Mouse (Mus musculus) midbrain, embryonic 14.5 days (tissue): ENCODE measurements around the gene Ppp4r1. TPM values are rescaled to one million over a fixed set of nuclear protein-coding genes. Genes with fewer than 3 reads are reported as not detected.

Source experiments
- ATAC-seq: fragments of 200-750 bp; cut with Nextera tagmentation; 2 replicates; pipeline ENCODE4 v1.8.0; 2017; ENCODE audit warnings: moderate number of reproducible peaks, moderate library complexity; ENCODE audit not compliant: low FRiP score, low TSS enrichment
- DNase-seq: peaks from one replicate; pipeline ENCODE4 v3.0.0-alpha.2; 2015
- H3K27ac ChIP-seq: fragments of 300-500 bp; sonication (generic); replicated peaks from 2 replicates; pipeline ENCODE4 v1.5.1; 2014; ENCODE audit warnings: mild to moderate bottlenecking, low read depth, low read length, moderate library complexity
- H3K27me3 ChIP-seq: fragments of 300-500 bp; sonication (generic); 2 replicates; pipeline ENCODE4 v1.6.1; 2014; ENCODE audit warnings: low read length, control low read depth, mixed read lengths; ENCODE audit not compliant: control insufficient read depth, insufficient read depth
- H3K36me3 ChIP-seq: fragments of 300-500 bp; sonication (generic); 2 replicates; pipeline ENCODE4 v1.6.1; 2014; ENCODE audit warnings: low read length, control low read depth; ENCODE audit not compliant: control insufficient read depth, insufficient read depth
- H3K4me1 ChIP-seq: fragments of 300-500 bp; sonication (generic); 2 replicates; pipeline ENCODE4 v1.6.1; 2014; ENCODE audit warnings: mild to moderate bottlenecking, antibody characterized with exemption, low read length, control low read depth; ENCODE audit not compliant: control insufficient read depth, insufficient read depth
- H3K4me2 ChIP-seq: fragments of 300-500 bp; sonication (generic); 2 replicates; pipeline ENCODE4 v1.6.1; 2014; ENCODE audit warnings: mild to moderate bottlenecking, low read length, moderate library complexity
- H3K4me3 ChIP-seq: fragments of 300-500 bp; sonication (generic); replicated peaks from 2 replicates; pipeline ENCODE4 v1.5.1; 2014; ENCODE audit warnings: low read depth, low read length
- H3K9ac ChIP-seq: fragments of 300-500 bp; sonication (generic); replicated peaks from 2 replicates; pipeline ENCODE4 v1.6.1; 2014; ENCODE audit warnings: mild to moderate bottlenecking, low read length, moderate library complexity
- H3K9me3 ChIP-seq: fragments of 300-500 bp; sonication (generic); 2 replicates; pipeline ENCODE4 v1.6.1; 2016; ENCODE audit warnings: low read length, control low read depth, mixed read lengths; ENCODE audit not compliant: control insufficient read depth
- WGBS: fragments of 180-500 bp; shearing (Covaris S2); extraction: QIAGEN DNeasy Blood & Tissue Kit; methylation state at CpG from one replicate; pipeline ENCODE4 v1.1.7; 2014; 5-methylcytosine and 5-hydroxymethylcytosine counted together
- polyA plus RNA-seq: library from polyadenylated mRNA; unstranded; fragments of >200 nt; fragmentation: Nextera tagmentation; extraction: Ambion mirVana; gene quantifications from 2 replicates; pipeline ENCODE4 v1.2.1, GENCODE M21; 2014

Ppp4r1 gene
- polyA plus RNA-seq, 1 experiment from 2014 or later: 54.0 TPM

DNA sequence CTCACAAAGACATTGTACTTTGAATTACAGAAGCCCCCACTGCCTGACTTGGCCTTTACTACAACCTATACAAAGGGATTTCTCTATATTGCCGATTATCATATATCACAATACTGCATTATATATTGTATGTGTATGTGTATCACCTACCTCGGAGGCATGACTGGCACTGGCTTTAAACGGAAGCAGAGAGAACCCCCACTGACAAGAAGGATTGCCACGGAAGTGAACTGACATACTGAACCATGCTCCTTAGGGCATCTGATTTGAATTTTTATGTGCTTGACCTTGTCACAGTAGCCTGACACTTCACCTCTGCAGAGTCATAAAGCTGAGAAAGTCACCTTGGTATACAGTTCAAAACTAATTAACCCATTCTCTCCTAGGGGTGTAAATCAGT lies 39.4 kb upstream of the Ppp4r1 start:
- H3K9me3 ChIP-seq: no peaks in the 10 kb centered on the region
- H3K4me2 ChIP-seq: peak overlapping the region; percentile 21; the same call in 1 of the 2 replicates
- H3K27ac ChIP-seq: peak overlapping the region; percentile 77
- ATAC-seq (peak; percentile 28; the same call in 1 of the 2 replicates), DNase-seq (no peak)
- peaks cover 19% of the 10 kb centered on the region for H3K4me1 ChIP-seq
- H3K27me3 ChIP-seq: no peaks in the 10 kb centered on the region
- H3K9ac ChIP-seq: no peak overlapping the region
- no peaks in the 10 kb centered on the region for H3K36me3 ChIP-seq
- H3K4me3 ChIP-seq: no peak overlapping the region
- 38% methylated on average over 4 of the region's 4 CpGs for WGBS

DNA sequence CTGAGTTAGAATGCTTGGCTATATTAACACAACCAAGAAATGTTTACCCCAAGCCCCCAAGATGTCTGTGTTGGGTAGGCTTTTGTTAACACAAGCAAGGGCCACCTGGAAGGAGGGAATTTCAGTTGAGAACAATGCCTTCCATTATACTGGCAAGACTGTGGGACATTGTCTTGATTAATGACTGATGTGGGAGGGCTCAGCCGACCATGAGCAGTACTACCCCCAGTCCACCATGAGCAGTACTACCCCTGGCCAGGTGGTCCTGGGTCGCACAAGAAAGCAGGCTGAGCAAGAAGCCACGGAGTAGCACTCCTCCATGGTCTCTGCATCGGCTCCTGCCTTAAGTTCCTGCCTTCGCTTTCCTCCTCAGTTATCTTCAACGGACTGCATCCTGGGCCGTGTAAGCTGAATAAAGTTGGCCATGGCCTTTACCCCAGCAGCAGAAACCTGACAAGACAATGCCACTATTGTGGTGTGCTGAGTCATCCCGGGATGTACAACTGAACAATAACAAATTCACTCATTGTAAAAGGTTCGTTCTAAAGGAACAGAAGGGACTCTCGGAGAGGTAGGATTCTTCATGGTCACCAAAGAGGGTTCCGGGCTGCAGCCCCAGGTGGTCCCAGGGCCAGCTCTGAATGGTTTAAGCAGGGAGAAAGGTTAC lies 38.6 kb upstream of the Ppp4r1 start:
- no peak for ATAC-seq
- Histone ChIP-seq H3K9ac (no peak overlapping the region), H3K36me3 (no peaks in the 10 kb centered on the region), H3K27me3 (no peaks in the 10 kb centered on the region), H3K27ac (0 out of 2 replicates have a peak overlapping the region, but pooled peaks have one; percentile 20), H3K4me1 (peaks cover 19% of the 10 kb centered on the region), H3K4me3 (no peak overlapping the region), H3K9me3 (no peaks in the 10 kb centered on the region), H3K4me2 (no peak overlapping the region)
- DNase-seq: no peak
- WGBS: 79% methylated on average over 11 of the region's 11 CpGs

DNA sequence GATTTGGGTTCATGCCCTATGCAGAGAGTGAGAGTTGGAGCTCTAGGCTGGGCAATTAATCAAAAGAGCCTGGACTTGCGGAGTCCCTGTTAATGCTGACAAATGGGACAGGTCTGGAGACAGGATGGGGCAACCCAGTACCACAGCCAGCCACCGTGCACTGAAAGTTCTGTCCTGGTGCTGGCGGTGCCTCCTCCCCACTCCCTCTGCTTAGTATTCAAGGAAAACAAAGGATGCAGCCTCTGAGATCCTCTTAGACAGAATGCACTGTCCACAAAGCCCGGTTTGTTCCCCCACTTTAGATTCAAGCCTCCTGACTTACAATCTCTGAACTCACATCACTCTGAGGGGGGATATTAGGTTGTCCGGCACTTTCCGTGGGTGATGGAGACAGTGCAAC lies 36.1 kb upstream of the Ppp4r1 start:
- H3K9ac ChIP-seq: no peak overlapping the region
- no peak overlapping the region for H3K4me2 ChIP-seq
- no peaks in the 10 kb centered on the region for H3K36me3 ChIP-seq
- H3K9me3 ChIP-seq: no peaks in the 10 kb centered on the region
- DNase-seq: no peak
- ATAC-seq: no peak
- 46% methylated on average over 6 of the region's 6 CpGs for WGBS
- no peak overlapping the region for H3K27ac ChIP-seq
- H3K4me1 ChIP-seq: peaks cover 19% of the 10 kb centered on the region
- H3K4me3 ChIP-seq: no peak overlapping the region
- H3K27me3 ChIP-seq: no peaks in the 10 kb centered on the region

DNA sequence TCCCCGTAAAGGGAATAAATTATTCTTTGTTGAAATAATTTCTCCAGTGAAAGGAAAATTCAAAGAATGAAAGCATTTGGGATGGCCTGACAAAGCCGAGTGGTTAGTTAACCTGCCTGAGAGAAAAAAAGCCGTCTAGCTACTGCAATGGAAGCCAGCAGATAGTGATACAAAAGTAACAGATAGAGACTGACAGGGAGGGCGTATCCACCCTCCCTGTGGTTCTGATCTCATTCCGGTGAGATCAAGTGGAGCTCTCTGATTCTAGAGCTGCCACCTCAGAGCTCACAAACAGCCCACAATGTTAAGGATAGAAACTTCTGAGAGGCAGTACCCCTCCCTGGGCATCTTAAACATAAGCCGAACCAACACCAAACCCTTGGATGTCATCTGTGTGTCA lies 33.4 kb upstream of the Ppp4r1 start:
- Histone ChIP-seq H3K4me1 (no peaks in the 10 kb centered on the region), H3K9me3 (peaks cover 6% of the 10 kb centered on the region), H3K27me3 (no peaks in the 10 kb centered on the region), H3K27ac (no peak overlapping the region), H3K36me3 (no peaks in the 10 kb centered on the region), H3K4me2 (no peak overlapping the region), H3K4me3 (no peak overlapping the region), H3K9ac (no peak overlapping the region)
- ATAC-seq: no peak
- 85% methylated on average over 6 of the region's 6 CpGs for WGBS
- no peak for DNase-seq

DNA sequence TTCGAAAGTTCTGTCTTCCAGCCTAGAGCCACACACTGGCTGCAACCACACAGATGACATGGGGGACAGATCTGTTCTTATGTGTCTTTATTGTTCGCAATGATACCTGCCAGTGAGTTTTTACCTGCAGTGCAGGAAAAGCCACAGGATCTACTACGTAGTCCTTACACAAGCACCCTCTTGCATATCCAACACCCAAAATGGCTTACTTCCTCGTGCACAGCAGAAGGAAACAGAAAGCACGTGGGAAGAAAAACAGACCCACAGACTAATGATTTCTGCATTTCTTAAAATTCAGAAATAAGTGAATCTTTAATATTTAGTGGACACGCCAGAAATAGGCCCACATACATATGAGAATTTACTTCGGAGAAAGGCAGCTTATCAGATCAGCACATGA lies 32.6 kb upstream of the Ppp4r1 start:
- Histone ChIP-seq H3K9me3 (peaks cover 10% of the 10 kb centered on the region), H3K4me2 (no peak overlapping the region), H3K27ac (no peak overlapping the region), H3K27me3 (no peaks in the 10 kb centered on the region), H3K4me1 (no peaks in the 10 kb centered on the region), H3K4me3 (no peak overlapping the region), H3K9ac (no peak overlapping the region), H3K36me3 (no peaks in the 10 kb centered on the region)
- ATAC-seq (no peak), DNase-seq (no peak)
- 94% methylated on average over 7 of the region's 7 CpGs for WGBS

DNA sequence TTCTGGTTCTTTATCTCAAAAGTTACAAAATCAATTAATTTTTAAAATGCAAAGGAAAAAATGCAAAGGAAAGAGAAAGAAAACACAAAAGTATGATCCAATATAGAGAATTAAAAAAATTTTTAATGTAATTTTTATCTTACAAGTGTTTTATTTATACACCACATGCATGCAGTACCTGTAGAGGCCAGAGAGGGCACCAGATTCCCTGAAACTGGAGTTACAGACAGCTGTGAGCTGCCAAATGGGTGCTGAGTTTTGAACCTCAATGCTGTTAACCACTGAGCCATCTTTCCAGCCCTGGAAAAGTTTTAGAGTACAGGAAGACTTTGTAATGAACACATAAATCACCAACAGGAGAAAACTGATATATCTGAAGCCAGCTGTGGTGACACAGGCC lies 32.1 kb upstream of the Ppp4r1 start:
- H3K4me3 ChIP-seq: no peak overlapping the region
- H3K4me1 ChIP-seq: no peaks in the 10 kb centered on the region
- H3K36me3 ChIP-seq: no peaks in the 10 kb centered on the region
- H3K9ac ChIP-seq: no peak overlapping the region
- no peaks in the 10 kb centered on the region for H3K27me3 ChIP-seq
- ATAC-seq: no peak
- peaks cover 10% of the 10 kb centered on the region for H3K9me3 ChIP-seq
- H3K4me2 ChIP-seq: no peak overlapping the region
- no peak overlapping the region for H3K27ac ChIP-seq
- no peak for DNase-seq

DNA sequence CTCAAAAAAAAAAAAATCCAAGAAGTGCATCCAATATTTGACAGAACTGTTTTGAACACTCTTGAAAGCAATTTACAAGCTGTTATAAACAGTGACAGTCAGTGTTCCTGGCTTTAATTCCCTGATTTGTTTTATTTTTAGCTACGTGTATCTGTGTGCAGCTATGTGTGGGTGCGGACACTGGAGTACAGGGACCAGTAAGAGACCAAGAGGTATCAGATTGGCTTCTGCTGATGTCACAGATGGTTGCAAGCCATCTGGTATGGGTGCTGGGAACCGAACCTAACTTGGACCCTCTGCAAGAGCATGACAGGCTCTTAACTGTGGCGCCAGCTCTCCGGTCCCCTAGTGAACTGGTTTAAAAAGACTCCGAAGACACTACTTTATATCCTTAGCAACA lies 29.2 kb upstream of the Ppp4r1 start:
- Histone ChIP-seq H3K36me3 (no peaks in the 10 kb centered on the region), H3K4me3 (no peak overlapping the region), H3K4me2 (no peak overlapping the region), H3K27me3 (no peaks in the 10 kb centered on the region), H3K9ac (no peak overlapping the region), H3K27ac (no peak overlapping the region), H3K9me3 (peaks cover 10% of the 10 kb centered on the region), H3K4me1 (no peaks in the 10 kb centered on the region)
- whole genome bisulfite sequencing: 97% methylated on average over 6 of the region's 6 CpGs
- DNase-seq (no peak), ATAC-seq (no peak)

DNA sequence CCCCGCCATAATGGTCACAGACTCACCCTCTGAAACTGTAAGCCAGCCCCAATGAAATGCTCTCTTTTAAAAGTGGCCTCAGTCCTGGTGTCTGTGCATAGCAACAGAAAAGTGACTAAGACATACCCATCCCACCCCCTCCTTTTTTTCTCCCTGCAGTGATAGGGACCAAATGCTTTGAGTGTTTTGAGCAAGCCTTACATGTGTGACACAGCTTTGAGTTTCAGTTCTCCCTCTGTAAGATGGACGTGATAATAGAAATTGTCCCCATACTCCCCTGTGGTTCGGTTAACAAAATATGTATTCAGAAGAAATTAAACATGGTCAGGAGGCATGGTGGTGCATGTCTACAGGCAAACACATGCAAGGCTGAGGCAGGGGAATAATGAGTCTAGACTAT lies 26.5 kb upstream of the Ppp4r1 start:
- Histone ChIP-seq H3K4me2 (no peak overlapping the region), H3K9ac (no peak overlapping the region), H3K4me1 (no peaks in the 10 kb centered on the region), H3K36me3 (no peaks in the 10 kb centered on the region), H3K27me3 (no peaks in the 10 kb centered on the region), H3K9me3 (peaks cover 10% of the 10 kb centered on the region), H3K4me3 (no peak overlapping the region), H3K27ac (no peak overlapping the region)
- ATAC-seq (no peak), DNase-seq (no peak)
- 91% methylated on average over 3 of the region's 3 CpGs for WGBS

DNA sequence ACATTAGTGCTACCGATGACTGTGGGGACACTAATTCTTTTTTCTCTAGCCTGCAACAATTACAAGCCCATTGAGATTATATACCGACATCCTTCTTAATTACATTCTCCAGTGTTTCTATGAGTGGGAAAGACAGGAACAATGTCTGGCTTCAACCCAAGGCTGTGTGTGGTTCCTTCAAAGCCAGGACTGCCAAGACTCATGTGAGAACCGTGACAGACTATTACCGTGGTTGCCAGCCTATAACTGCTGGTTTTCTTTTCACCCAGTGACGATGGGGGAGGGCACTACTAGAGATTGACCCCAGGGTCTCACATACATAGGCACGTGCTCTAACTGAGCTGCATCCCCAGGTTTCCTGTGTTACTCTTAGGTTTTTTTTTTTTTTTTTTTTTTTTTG lies 25.2 kb upstream of the Ppp4r1 start:
- H3K4me2 ChIP-seq: no peak overlapping the region
- WGBS: 44% methylated on average over 6 of the region's 6 CpGs
- no peak overlapping the region for H3K27ac ChIP-seq
- H3K4me1 ChIP-seq: no peaks in the 10 kb centered on the region
- DNase-seq (peak; percentile 50), ATAC-seq (no peak)
- H3K27me3 ChIP-seq: no peaks in the 10 kb centered on the region
- H3K9me3 ChIP-seq: peaks cover 10% of the 10 kb centered on the region
- H3K4me3 ChIP-seq: no peak overlapping the region
- H3K36me3 ChIP-seq: no peaks in the 10 kb centered on the region
- H3K9ac ChIP-seq: no peak overlapping the region
